Mouse (Mus musculus) myocyte (in vitro differentiated cells): Measurements from ENCODE around the gene Nprl2.

Experiments used
- MAX ChIP-seq: IDR thresholded peaks from one replicate; pipeline ENCODE4 v1.6.1; 2011; ENCODE audit warnings: low read depth, mild to moderate bottlenecking, control low read depth
- POLR2A ChIP-seq: IDR thresholded peaks from one replicate; pipeline ENCODE4 v1.6.1; 2011; ENCODE audit warnings: low read depth, mild to moderate bottlenecking, control low read depth, moderate library complexity; ENCODE audit not compliant: insufficient read length
- POLR2AphosphoS2 ChIP-seq: IDR thresholded peaks from one replicate; pipeline ENCODE4 v1.6.1; 2011; ENCODE audit warnings: low read depth, control low read depth; ENCODE audit not compliant: insufficient read length
- USF1 ChIP-seq: IDR thresholded peaks from one replicate; pipeline ENCODE4 v1.6.1; 2011; ENCODE audit warnings: low read depth, mild to moderate bottlenecking, control low read depth, moderate library complexity

GRCm38 (mm10) chr9:107554319-107554825 lies 12.3 kb downstream of the Nprl2 start:
- TF ChIP-seq POLR2A (peak; percentile 86), POLR2AphosphoS2 (peak; percentile 93), USF1 (no peak), MAX (no peak)
